Mouse (Mus musculus): ENCODE measurements around the gene Clip1. TPM values are rescaled to one million over a fixed set of nuclear protein-coding genes. Genes with fewer than 3 reads are reported as not detected.
A peak's percentile ranks its signal among the peaks of the same experiment; 100 is the strongest.

Gene Clip1
- polyA plus RNA-seq, 1 experiment = 41.3 TPM

DNA sequence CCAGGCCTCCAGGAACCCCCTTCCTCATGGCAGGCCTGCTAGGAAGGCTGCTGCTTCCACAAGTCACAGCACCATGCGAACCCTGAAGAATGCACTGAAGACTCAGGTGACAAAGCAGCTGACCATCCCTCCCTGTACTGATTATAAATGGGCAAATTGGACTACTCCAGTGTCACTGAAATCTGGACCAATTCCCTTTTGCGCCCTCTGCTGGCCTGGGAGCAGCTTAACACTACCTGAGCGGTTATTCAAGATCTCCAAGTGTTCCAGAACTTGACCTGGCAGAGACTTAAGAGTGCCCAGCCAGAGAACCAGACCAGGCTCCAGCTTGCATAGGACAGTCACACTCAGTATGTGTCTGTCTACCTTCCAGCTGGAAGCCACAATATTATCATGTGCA lies 14.8 kb upstream of the Clip1 start:
- Histone ChIP-seq H3K27ac (ENCODE audit: insufficient read depth, low read length) (no peak overlapping the region), H3K4me1 (ENCODE audit: control insufficient read depth, insufficient read depth, low read length) (peaks cover 5% of the 10 kb centered on the region), H3K4me3 (ENCODE audit: insufficient read depth, low read length) (no peak overlapping the region)
- TF ChIP-seq POLR2A (IDR thresholded peaks at IDR 0.05; ENCODE audit: low read depth, low read length) (no peak), CTCF (IDR thresholded peaks at IDR 0.05; ENCODE audit: borderline replicate concordance, insufficient read depth, low read length) (peak; percentile 59; the same call in 1 of the 2 replicates)

DNA sequence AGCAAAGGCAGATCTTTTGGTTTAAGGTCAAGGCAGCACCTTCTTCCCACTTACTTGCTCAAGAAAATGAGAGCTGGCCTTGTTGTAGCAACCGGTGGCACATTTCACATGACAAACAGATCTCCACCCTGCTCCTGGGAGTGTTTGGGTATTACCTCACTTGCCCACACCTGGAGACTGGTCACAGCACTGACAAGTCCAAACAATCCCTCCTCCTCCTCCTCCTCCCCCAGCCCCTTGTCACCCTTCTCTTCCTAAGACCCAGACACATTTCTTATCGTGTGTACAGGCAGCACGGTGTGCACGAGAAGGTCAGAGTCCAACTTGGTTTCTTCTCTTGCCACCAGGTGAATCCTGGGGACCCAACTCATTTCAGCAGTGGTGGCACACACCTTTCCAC lies 12.5 kb upstream of the Clip1 start:
- Histone ChIP-seq H3K4me3 (ENCODE audit: insufficient read depth, low read length) (no peak overlapping the region), H3K4me1 (ENCODE audit: control insufficient read depth, insufficient read depth, low read length) (peaks cover 9% of the 10 kb centered on the region)
- TF ChIP-seq CTCF (IDR thresholded peaks at IDR 0.05; ENCODE audit: borderline replicate concordance, insufficient read depth, low read length) (no peak), POLR2A (IDR thresholded peaks at IDR 0.05; ENCODE audit: low read depth, low read length) (no peak)

DNA sequence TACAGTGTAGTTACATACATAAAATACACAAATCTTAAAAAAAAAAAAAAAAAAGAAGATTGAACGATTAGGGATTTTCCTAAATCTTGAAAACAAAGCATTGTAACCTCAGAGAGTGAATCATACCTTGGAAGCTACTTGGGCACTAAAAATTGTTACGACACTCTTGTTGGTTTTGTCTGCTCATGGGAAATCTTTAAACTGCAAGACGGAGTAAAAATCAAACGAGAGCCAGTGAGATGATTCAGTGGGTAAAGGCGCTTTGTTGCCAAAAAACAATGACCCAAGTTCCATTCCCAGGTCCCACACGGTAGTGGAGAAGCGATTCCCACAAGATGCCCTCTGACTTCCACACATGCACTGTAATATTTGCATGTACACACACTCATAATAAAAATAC lies 11.8 kb upstream of the Clip1 start:
- H3K4me3 ChIP-seq (ENCODE audit: insufficient read depth, low read length) = no peak overlapping the region
- H3K27ac ChIP-seq (ENCODE audit: insufficient read depth, low read length) = no peak overlapping the region
- peaks cover 9% of the 10 kb centered on the region for H3K4me1 ChIP-seq (ENCODE audit: control insufficient read depth, insufficient read depth, low read length)
- TF ChIP-seq POLR2A (IDR thresholded peaks at IDR 0.05; ENCODE audit: low read depth, low read length) = no peak
- no peak for TF ChIP-seq CTCF (IDR thresholded peaks at IDR 0.05; ENCODE audit: borderline replicate concordance, insufficient read depth, low read length)

More for the DNA sequence above, 12.5 kb upstream of the Clip1 start:
- no peak overlapping the region for H3K27ac ChIP-seq (ENCODE audit: insufficient read depth, low read length)

DNA sequence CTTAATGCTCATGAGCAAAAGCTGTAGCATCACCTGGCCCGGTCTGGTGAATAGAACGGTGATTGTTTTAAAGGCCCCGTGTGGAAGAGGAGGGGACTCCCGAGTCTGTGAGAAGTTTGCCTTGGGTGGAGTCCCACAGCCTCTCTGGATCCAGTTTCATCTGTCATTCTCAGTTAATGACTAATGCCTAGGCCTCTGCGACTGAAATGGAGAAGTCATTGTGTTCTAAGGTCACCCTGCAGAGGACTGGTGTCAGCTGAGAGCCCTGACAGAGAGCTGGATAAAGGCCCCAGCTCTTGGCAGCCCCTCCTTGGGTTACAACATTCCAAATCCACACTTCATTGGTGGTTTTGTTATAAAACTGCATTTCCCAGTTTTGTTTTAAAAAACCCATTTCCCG lies 10.1 kb upstream of the Clip1 start:
- TF ChIP-seq CTCF (IDR thresholded peaks at IDR 0.05; ENCODE audit: borderline replicate concordance, insufficient read depth, low read length) (no peak), POLR2A (IDR thresholded peaks at IDR 0.05; ENCODE audit: low read depth, low read length) (no peak)
- H3K4me3 ChIP-seq (ENCODE audit: insufficient read depth, low read length) = no peak overlapping the region

DNA sequence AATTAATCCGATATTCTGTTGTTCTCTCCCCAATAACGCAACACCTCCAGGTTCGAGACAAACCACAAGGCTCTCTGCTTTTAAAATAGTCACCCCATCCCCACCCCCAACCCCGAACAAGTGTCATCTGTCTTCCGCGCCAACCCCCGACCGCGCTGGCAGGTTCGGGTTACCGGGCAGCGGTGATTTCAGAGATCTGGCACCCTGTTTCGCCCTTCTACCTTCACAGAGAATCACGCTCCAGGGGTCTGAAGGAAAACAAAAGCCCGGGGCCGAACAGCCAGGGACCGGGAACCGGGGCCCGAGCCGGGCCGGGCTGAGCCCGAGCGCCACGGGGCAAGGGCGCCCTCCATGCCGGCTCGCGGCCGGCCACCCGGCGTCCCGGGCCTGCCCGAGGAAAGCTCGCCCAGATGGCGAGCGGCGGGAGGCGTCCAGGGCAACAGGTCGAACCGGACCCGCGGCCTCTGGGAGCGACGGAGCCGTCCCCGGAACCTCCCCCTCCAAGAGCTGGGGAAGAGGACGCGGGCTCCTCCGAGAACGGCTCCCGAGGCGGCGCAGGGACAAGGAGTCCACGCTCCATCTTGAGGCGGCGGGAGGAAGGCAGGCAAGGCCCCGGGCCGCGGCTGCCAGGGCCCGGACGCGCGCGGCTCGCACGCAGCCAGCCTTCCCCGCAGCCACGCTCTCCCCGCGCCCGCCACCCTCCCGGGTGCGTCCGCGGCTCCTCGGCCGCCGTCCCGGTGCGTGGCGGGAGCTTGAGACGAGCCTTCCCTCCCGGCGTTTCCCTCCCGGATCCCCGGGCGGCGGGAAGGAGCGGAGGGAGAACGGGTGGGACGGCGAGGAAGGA lies 819 bp downstream of the Clip1 start:
- TF ChIP-seq POLR2A (IDR thresholded peaks at IDR 0.05; ENCODE audit: low read depth, low read length) = no peak
- no peak for TF ChIP-seq CTCF (IDR thresholded peaks at IDR 0.05; ENCODE audit: borderline replicate concordance, insufficient read depth, low read length)
- Histone ChIP-seq H3K27ac (ENCODE audit: insufficient read depth, low read length) (peak overlapping the region; percentile 62), H3K4me3 (ENCODE audit: insufficient read depth, low read length) (peak overlapping the region; percentile 52), H3K4me1 (ENCODE audit: control insufficient read depth, insufficient read depth, low read length) (peaks cover 15% of the 10 kb centered on the region)

More for the DNA sequence above, 10.1 kb upstream of the Clip1 start:
- Histone ChIP-seq H3K4me1 (ENCODE audit: control insufficient read depth, insufficient read depth, low read length) (peaks cover 6% of the 10 kb centered on the region), H3K27ac (ENCODE audit: insufficient read depth, low read length) (peak overlapping the region; percentile 88)

DNA sequence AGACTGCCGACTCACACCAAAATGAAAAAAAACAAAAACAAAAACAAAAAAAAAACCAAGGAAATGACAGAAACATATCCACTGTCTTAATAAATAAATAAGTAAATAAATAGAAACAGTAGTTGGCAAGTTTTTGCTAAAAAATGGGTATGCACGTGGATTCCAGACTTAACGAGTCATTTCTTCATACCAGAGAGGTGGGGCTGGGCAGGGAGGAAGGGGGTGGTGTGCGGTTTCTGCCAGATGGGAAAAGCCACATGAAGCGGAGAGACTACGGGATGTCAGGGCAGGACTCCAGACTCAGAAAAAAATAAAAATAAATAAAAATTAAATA lies 1.4 kb downstream of the Clip1 start:
- no peak for TF ChIP-seq POLR2A (IDR thresholded peaks at IDR 0.05; ENCODE audit: low read depth, low read length)
- no peak for TF ChIP-seq CTCF (IDR thresholded peaks at IDR 0.05; ENCODE audit: borderline replicate concordance, insufficient read depth, low read length)
- Histone ChIP-seq H3K27ac (ENCODE audit: insufficient read depth, low read length) (peak overlapping the region; percentile 57; the same call in 1 of the 2 replicates), H3K4me1 (ENCODE audit: control insufficient read depth, insufficient read depth, low read length) (peaks cover 15% of the 10 kb centered on the region), H3K4me3 (ENCODE audit: insufficient read depth, low read length) (peak overlapping the region; percentile 52)

DNA sequence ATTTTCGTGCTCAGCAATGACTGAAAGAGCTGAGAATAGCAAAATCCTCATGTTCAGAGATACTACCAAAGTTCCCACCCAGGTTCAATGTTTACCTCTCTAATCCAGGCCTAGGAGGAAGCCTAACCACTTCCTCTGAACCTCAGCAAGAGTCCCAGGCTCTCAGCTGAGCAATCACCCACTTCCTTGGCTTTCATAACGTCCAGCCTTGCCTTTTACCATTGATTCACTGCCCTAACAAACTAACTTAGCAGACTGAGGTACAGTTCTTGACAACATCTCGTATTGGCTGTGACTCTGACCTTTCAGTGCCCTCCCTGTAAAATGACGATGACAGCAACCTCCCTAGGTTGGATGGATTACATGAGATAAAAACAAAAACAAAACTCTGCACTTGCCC lies 2.0 kb downstream of the Clip1 start:
- H3K27ac ChIP-seq (ENCODE audit: insufficient read depth, low read length) = peak overlapping the region; percentile 57
- TF ChIP-seq POLR2A (IDR thresholded peaks at IDR 0.05; ENCODE audit: low read depth, low read length) = no peak
- TF ChIP-seq CTCF (IDR thresholded peaks at IDR 0.05; ENCODE audit: borderline replicate concordance, insufficient read depth, low read length) = no peak
- peaks cover 15% of the 10 kb centered on the region for H3K4me1 ChIP-seq (ENCODE audit: control insufficient read depth, insufficient read depth, low read length)
- H3K4me3 ChIP-seq (ENCODE audit: insufficient read depth, low read length) = peak overlapping the region; percentile 52

DNA sequence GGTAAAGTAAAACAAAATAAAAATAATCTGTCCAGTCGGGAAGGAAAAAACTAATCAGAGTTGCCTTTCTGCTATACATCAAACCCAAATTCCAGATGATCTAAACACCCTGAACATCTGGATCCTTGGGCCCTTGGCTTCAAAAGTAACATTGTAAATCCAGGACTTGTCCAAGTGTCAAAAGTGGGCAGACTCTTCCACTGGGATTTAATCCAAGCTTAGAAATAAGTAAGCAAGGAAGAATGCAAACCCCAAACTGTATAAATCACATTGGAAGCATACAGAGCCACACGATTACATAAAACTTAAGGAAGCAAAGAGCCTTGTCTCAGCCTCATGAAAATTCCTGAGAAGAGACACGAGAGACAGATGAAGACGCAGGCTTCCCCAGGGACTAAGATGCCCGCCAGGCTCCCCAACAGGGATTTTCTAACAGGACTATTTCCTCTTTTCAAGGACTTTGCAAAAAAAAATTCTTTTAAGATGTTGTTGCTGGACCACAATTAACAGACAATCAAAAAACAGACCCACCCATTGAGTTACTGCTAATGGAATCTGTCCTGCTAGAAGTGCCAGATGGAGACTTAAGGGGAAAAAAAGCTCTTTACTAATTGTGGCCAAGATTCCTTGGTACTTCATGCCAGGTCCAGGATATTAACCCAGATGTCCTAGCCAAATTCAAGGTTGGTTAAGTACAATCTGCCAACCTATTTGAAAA lies 4.7 kb downstream of the Clip1 start:
- Histone ChIP-seq H3K4me1 (ENCODE audit: control insufficient read depth, insufficient read depth, low read length) (peaks cover 12% of the 10 kb centered on the region), H3K27ac (ENCODE audit: insufficient read depth, low read length) (peak overlapping the region; percentile 76), H3K4me3 (ENCODE audit: insufficient read depth, low read length) (no peak overlapping the region)
- no peak for TF ChIP-seq POLR2A (IDR thresholded peaks at IDR 0.05; ENCODE audit: low read depth, low read length)
- TF ChIP-seq CTCF (IDR thresholded peaks at IDR 0.05; ENCODE audit: borderline replicate concordance, insufficient read depth, low read length) = no peak

DNA sequence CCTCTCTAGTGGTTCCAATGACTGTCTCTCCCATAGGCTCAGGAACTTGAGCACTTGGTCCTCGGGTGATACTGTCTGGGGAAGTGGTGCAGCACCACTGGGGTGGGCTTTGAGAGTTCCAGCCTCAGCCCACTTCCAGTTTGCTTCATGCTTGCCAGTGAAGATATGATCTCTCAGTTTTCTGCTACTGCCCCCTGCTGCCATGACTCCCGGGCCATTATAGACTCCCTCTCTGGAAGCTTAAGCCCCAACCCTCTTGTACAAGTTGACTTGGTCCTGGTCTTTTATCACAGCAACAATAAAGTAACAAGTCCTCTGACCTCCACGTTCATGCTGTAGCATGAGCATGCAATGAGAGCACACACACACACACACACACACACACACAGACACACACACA lies 5.3 kb downstream of the Clip1 start:
- Histone ChIP-seq H3K4me1 (ENCODE audit: control insufficient read depth, insufficient read depth, low read length) (peaks cover 14% of the 10 kb centered on the region), H3K27ac (ENCODE audit: insufficient read depth, low read length) (peak overlapping the region; percentile 12; the same call in 1 of the 2 replicates), H3K4me3 (ENCODE audit: insufficient read depth, low read length) (no peak overlapping the region)
- TF ChIP-seq CTCF (IDR thresholded peaks at IDR 0.05; ENCODE audit: borderline replicate concordance, insufficient read depth, low read length) = no peak

DNA sequence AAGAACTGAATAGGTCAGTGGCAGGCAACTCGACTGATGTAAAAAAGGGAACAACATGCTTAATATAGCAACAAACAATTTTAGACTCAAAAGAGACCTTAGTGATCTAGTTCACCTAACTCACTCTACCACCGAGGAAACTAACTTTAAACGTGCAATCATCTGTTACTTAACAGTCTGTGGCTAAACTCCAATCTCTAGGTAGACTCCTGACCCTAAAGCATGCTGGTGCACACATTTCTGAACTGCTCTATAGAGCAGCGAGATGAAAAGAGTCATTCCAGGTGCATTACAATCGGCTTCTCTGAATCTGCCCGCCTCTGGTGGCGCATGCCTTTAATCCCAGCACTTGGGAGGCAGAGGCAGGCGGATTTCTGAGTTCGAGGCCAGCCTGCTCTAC lies 8.7 kb downstream of the Clip1 start:
- Histone ChIP-seq H3K27ac (ENCODE audit: insufficient read depth, low read length) (0 out of 2 replicates have a peak overlapping the region, but pooled peaks have one; percentile 20), H3K4me3 (ENCODE audit: insufficient read depth, low read length) (no peak overlapping the region), H3K4me1 (ENCODE audit: control insufficient read depth, insufficient read depth, low read length) (peaks cover 14% of the 10 kb centered on the region)
- no peak for TF ChIP-seq POLR2A (IDR thresholded peaks at IDR 0.05; ENCODE audit: low read depth, low read length)
- no peak for TF ChIP-seq CTCF (IDR thresholded peaks at IDR 0.05; ENCODE audit: borderline replicate concordance, insufficient read depth, low read length)

Measured in embryonic fibroblast, embryonic 13.5 days (primary cell).